Mouse (Mus musculus): ENCODE data around the gene Zfp865. TPM values are rescaled to one million over a fixed set of nuclear protein-coding genes. Genes with fewer than 3 reads are reported as not detected.

Zfp865 gene
- total and polyA plus RNA-seq, 3 experiments, result 4.0 to 21.0 (median 12.3) TPM

DNA sequence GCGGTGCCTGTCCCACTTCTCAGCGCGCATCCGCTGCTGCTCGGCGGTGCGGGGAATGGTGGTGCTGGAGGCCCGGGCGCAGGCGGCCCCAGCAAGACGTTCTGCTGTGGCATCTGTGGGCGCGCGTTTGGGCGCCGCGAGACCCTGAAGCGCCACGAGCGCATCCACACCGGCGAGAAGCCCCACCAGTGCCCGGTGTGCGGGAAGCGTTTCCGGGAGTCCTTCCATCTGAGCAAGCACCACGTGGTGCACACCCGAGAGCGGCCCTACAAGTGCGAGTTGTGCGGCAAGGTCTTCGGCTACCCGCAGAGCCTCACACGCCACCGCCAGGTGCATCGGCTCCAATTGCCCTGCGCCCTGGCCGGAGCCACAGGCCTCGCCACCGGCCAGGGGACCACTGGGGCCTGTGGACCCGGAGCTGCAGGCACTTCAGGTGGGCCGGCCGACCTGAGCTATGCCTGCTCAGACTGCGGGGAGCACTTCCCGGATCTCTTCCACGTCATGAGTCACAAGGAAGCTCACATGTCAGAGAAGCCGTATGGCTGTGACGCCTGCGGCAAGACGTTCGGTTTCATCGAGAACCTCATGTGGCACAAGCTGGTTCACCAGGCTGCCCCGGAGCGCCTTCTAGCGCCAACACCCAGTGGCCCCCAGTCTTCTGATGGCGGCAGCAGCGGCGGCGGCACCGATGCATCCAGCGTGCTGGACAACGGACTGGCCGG is 10.5 kb downstream of the Zfp865 start:
- TF ChIP-seq ZKSCAN1 (IDR thresholded peaks at IDR 0.05; ENCODE audit: borderline replicate concordance, low read depth, low read length) (no peak), MYC (IDR thresholded peaks at IDR 0.05; ENCODE audit: low read depth, low read length) (no peak), JUND (conservative IDR thresholded peaks at IDR 0.05; ENCODE audit: low read depth, low read length) (no peak), MEF2A (IDR thresholded peaks at IDR 0.05; ENCODE audit: borderline replicate concordance, low read depth, low read length) (no peak), GABPA (IDR thresholded peaks at IDR 0.05; ENCODE audit: insufficient replicate concordance, low read depth, low read length) (no peak), POLR2A (IDR thresholded peaks at IDR 0.05; ENCODE audit: low read depth, low read length) (no peak), SMC3 (IDR thresholded peaks at IDR 0.05; ENCODE audit: low read depth, low read length) (no peak), IRF4 (IDR thresholded peaks at IDR 0.05; ENCODE audit: low read depth, low read length) (no peak), CHD2 (IDR thresholded peaks at IDR 0.05; ENCODE audit: low read length) (no peak), MAZ (IDR thresholded peaks at IDR 0.05; ENCODE audit: low read depth, low read length) (no peak), KAT2A (IDR thresholded peaks at IDR 0.05; ENCODE audit: insufficient replicate concordance, low read length) (no peak), E2F4 (IDR thresholded peaks at IDR 0.05; ENCODE audit: insufficient replicate concordance, low read depth, low read length) (no peak), HCFC1 (IDR thresholded peaks at IDR 0.05; ENCODE audit: low read depth, low read length) (no peak), ZMIZ1 (IDR thresholded peaks at IDR 0.05; ENCODE audit: low read depth, low read length) (no peak), ZNF384 (IDR thresholded peaks at IDR 0.05; ENCODE audit: low read depth, low read length) (no peak), PAX5 (IDR thresholded peaks at IDR 0.05; ENCODE audit: low read length) (no peak), USF1 (IDR thresholded peaks at IDR 0.05; ENCODE audit: low read depth, low read length) (no peak), CHD1 (IDR thresholded peaks at IDR 0.05; ENCODE audit: low read depth, low read length) (no peak)
- peaks cover 33% of the 10 kb centered on the region for H3K9me3 ChIP-seq (replicated peaks; ENCODE audit: low read length)
- H3K4me1 ChIP-seq (ENCODE audit: control insufficient read depth in 1 of 2, insufficient read depth in 2 of 2), result no peaks in the 10 kb centered on the region
- dilution Hi-C loops (cut with MboI; ENCODE audit: extremely low pct_ligation_motif_present, extremely low pct_unique_long_range_greater_than_20kb, low sequenced_read_pairs) (no loop called here), in situ Hi-C loops (cut with MboI; ENCODE audit: low pct_ligation_motif_present, low pct_unique_long_range_greater_than_20kb, low sequenced_read_pairs) (no loop called here)
- H3K4me2 ChIP-seq (ENCODE audit: insufficient read depth, low read depth, poor library complexity, severe bottlenecking), result no peak overlapping the region
- no peaks in the 10 kb centered on the region for H3K79me2 ChIP-seq (replicated peaks; ENCODE audit: control insufficient read depth, extremely low read depth, insufficient read depth, poor library complexity, severe bottlenecking)
- no peak for DNase-seq (ENCODE audit: extremely low read depth)
- no peak overlapping the region for H3K4me3 ChIP-seq (replicated peaks in 1 of 3; ENCODE audit: low read depth in 2 of 3, low read length in 2 of 3, poor library complexity in 1 of 3)
- no peak overlapping the region for H3K9ac ChIP-seq (ENCODE audit: insufficient read depth, low read depth)
- no peak overlapping the region for H3K27ac ChIP-seq (ENCODE audit: insufficient read depth, low read depth)
- peaks cover 62 to 95% of the 10 kb centered on the region in 2 experiments for H3K36me3 ChIP-seq (replicated peaks in 1 of 2; ENCODE audit: control insufficient read depth in 1 of 2, insufficient read depth in 1 of 2, low read length in 1 of 2)
- H3K27me3 ChIP-seq (replicated peaks), result no peaks in the 10 kb centered on the region

GRCm38 (mm10) chr7:5031496-5031895 is 11.3 kb downstream of the Zfp865 start:
- Histone ChIP-seq H3K9ac (ENCODE audit: insufficient read depth, low read depth) (no peak overlapping the region), H3K4me1 (ENCODE audit: control insufficient read depth in 1 of 2, insufficient read depth in 2 of 2) (no peaks in the 10 kb centered on the region), H3K4me3 (replicated peaks in 1 of 3; ENCODE audit: low read depth in 2 of 3, low read length in 2 of 3, poor library complexity in 1 of 3) (no peak overlapping the region), H3K27ac (ENCODE audit: insufficient read depth, low read depth) (no peak overlapping the region), H3K9me3 (replicated peaks; ENCODE audit: low read length) (peaks cover 33% of the 10 kb centered on the region), H3K79me2 (replicated peaks; ENCODE audit: control insufficient read depth, extremely low read depth, insufficient read depth, poor library complexity, severe bottlenecking) (no peaks in the 10 kb centered on the region), H3K36me3 (replicated peaks in 1 of 2; ENCODE audit: control insufficient read depth in 1 of 2, insufficient read depth in 1 of 2, low read length in 1 of 2) (peaks cover 59 to 94% of the 10 kb centered on the region in 2 experiments), H3K4me2 (ENCODE audit: insufficient read depth, low read depth, poor library complexity, severe bottlenecking) (no peak overlapping the region), H3K27me3 (replicated peaks) (no peaks in the 10 kb centered on the region)
- dilution Hi-C loops (cut with MboI; ENCODE audit: extremely low pct_ligation_motif_present, extremely low pct_unique_long_range_greater_than_20kb, low sequenced_read_pairs) (no loop called here), in situ Hi-C loops (cut with MboI; ENCODE audit: low pct_ligation_motif_present, low pct_unique_long_range_greater_than_20kb, low sequenced_read_pairs) (no loop called here)
- DNase-seq (ENCODE audit: extremely low read depth), result no peak
- TF ChIP-seq UBTF (IDR thresholded peaks at IDR 0.05; ENCODE audit: low read depth, low read length), result no peak
- TF ChIP-seq MEF2A (IDR thresholded peaks at IDR 0.05; ENCODE audit: borderline replicate concordance, low read depth, low read length), result no peak
- TF ChIP-seq RCOR1 (conservative IDR thresholded peaks at IDR 0.05; ENCODE audit: low read depth, low read length), result no peak
- TF ChIP-seq RAD21 (IDR thresholded peaks at IDR 0.05; ENCODE audit: low read depth, low read length), result no peak
- TF ChIP-seq SMC3 (IDR thresholded peaks at IDR 0.05; ENCODE audit: low read depth, low read length), result no peak
- TF ChIP-seq KAT2A (IDR thresholded peaks at IDR 0.05; ENCODE audit: insufficient replicate concordance, low read length), result no peak
- no peak for TF ChIP-seq NELFE (IDR thresholded peaks at IDR 0.05; ENCODE audit: low read depth, low read length)
- no peak for TF ChIP-seq ZC3H11A (IDR thresholded peaks at IDR 0.05; ENCODE audit: low read depth, low read length)
- no peak for TF ChIP-seq ZMIZ1 (IDR thresholded peaks at IDR 0.05; ENCODE audit: low read depth, low read length)
- no peak for TF ChIP-seq EP300 (IDR thresholded peaks at IDR 0.05; ENCODE audit: low read length)
- TF ChIP-seq CHD1 (IDR thresholded peaks at IDR 0.05; ENCODE audit: low read depth, low read length), result no peak
- TF ChIP-seq MAFK (IDR thresholded peaks at IDR 0.05; ENCODE audit: insufficient replicate concordance, low read length), result no peak
- no peak for TF ChIP-seq SIN3A (IDR thresholded peaks at IDR 0.05; ENCODE audit: low read length)
- TF ChIP-seq NRF1 (IDR thresholded peaks at IDR 0.05; ENCODE audit: low read depth, low read length), result no peak
